Mouse (Mus musculus) neural tube, embryonic 11.5 days (tissue): ENCODE results near the gene Tcp11l1. TPM values are rescaled to one million over a fixed set of nuclear protein-coding genes. Genes with fewer than 3 reads are reported as not detected.

Source experiments
- ATAC-seq: fragments of 200-750 bp; cut with Nextera tagmentation; 2 replicates; pipeline ENCODE4 v1.8.0; 2017; ENCODE audit warnings: moderate number of reproducible peaks, mild to moderate bottlenecking, moderate TSS enrichment, moderate library complexity; ENCODE audit not compliant: insufficient read depth, low FRiP score, low TSS enrichment
- DNase-seq: peaks from one replicate; pipeline ENCODE4 v3.0.0-alpha.2; 2015; ENCODE audit warnings: low spot score
- H3K27ac ChIP-seq: fragments of 300-500 bp; sonication (generic); 2 replicates; pipeline ENCODE4 v1.5.1; 2014; ENCODE audit warnings: low read depth, mild to moderate bottlenecking, low read length
- H3K27me3 ChIP-seq: fragments of 300-500 bp; sonication (generic); 2 replicates; pipeline ENCODE4 v1.6.1; 2014; ENCODE audit warnings: mild to moderate bottlenecking, low read length, mixed read lengths; ENCODE audit not compliant: control insufficient read depth, insufficient read depth
- H3K36me3 ChIP-seq: fragments of 300-500 bp; sonication (generic); 2 replicates; pipeline ENCODE4 v1.6.1; 2014; ENCODE audit warnings: mild to moderate bottlenecking, low read length, moderate library complexity, mixed read lengths; ENCODE audit not compliant: control insufficient read depth, insufficient read depth
- H3K4me1 ChIP-seq: fragments of 300-500 bp; sonication (generic); 2 replicates; pipeline ENCODE4 v1.6.1; 2014; ENCODE audit warnings: low read length, mixed read lengths; ENCODE audit not compliant: control insufficient read depth, insufficient read depth
- H3K4me2 ChIP-seq: fragments of 300-500 bp; sonication (generic); 2 replicates; pipeline ENCODE4 v1.6.1; 2014; ENCODE audit warnings: low read depth, mild to moderate bottlenecking, moderate library complexity
- H3K4me3 ChIP-seq: fragments of 300-500 bp; sonication (generic); 2 replicates; pipeline ENCODE4 v1.5.1; 2014; ENCODE audit warnings: low read depth, low read length
- H3K9ac ChIP-seq: fragments of 300-500 bp; sonication (generic); 2 replicates; pipeline ENCODE4 v1.6.1; 2014; ENCODE audit warnings: mild to moderate bottlenecking, low read length
- H3K9me3 ChIP-seq: fragments of 300-500 bp; sonication (generic); 2 replicates; pipeline ENCODE4 v1.6.1; 2016; ENCODE audit warnings: low read length; ENCODE audit not compliant: control insufficient read depth
- WGBS: fragments of 180-500 bp; shearing (Covaris S2); extraction: QIAGEN DNeasy Blood & Tissue Kit; methylation state at CpG from one replicate; pipeline ENCODE4 v1.1.7; 2014; 5-methylcytosine and 5-hydroxymethylcytosine counted together
- polyA plus RNA-seq: library from polyadenylated mRNA; unstranded; fragments of >200 nt; fragmentation: Nextera tagmentation; extraction: Ambion mirVana; gene quantifications from 2 replicates; pipeline ENCODE4 v1.2.1, GENCODE M21; 2014

The Tcp11l1 gene
- polyA plus RNA-seq, 1 experiment from 2014 or later = 71.4 TPM

GRCm38 (mm10) chr2:104717827-104718226 is 5.9 kb upstream of the Tcp11l1 start:
- no peak overlapping the region for H3K4me3 ChIP-seq
- no peaks in the 10 kb centered on the region for H3K36me3 ChIP-seq
- DNase-seq (no peak), ATAC-seq (no peak)
- H3K27me3 ChIP-seq = no peaks in the 10 kb centered on the region
- H3K9me3 ChIP-seq = no peaks in the 10 kb centered on the region
- H3K4me1 ChIP-seq = no peaks in the 10 kb centered on the region
- H3K4me2 ChIP-seq = no peak overlapping the region
- no peak overlapping the region for H3K27ac ChIP-seq
- H3K9ac ChIP-seq = no peak overlapping the region
- WGBS = 91% methylated on average over 4 of the region's 4 CpGs

DNA sequence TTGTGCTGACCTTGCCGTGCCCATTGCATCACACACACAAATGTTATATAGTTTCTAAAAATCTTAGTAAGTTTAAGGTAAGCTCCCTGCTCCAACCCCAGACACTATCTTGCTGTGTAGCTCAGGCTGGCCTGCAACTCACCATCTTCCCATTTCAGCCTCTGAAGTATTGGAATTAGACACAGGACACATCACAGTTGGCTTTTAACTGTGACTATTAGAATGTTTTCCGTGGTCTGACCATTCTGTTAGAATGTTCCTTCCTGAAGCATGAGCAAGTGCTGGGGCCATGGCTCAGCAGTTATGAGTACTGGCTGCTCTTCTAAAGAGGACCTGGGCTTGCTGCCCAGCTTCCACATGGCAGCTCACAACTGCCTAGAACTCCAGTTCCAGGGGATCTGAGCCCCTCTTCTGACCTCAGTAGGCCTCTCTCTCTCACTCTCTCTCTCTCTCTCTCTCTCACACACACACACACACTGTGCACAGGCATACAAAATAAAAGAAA is 5.3 kb upstream of the Tcp11l1 start:
- 87% methylated on average over 2 of the region's 2 CpGs for WGBS
- Histone ChIP-seq H3K4me2 (no peak overlapping the region), H3K27me3 (no peaks in the 10 kb centered on the region), H3K36me3 (no peaks in the 10 kb centered on the region), H3K9me3 (no peaks in the 10 kb centered on the region), H3K27ac (no peak overlapping the region), H3K4me3 (no peak overlapping the region), H3K4me1 (no peaks in the 10 kb centered on the region), H3K9ac (no peak overlapping the region)
- no peak for DNase-seq
- no peak for ATAC-seq

DNA sequence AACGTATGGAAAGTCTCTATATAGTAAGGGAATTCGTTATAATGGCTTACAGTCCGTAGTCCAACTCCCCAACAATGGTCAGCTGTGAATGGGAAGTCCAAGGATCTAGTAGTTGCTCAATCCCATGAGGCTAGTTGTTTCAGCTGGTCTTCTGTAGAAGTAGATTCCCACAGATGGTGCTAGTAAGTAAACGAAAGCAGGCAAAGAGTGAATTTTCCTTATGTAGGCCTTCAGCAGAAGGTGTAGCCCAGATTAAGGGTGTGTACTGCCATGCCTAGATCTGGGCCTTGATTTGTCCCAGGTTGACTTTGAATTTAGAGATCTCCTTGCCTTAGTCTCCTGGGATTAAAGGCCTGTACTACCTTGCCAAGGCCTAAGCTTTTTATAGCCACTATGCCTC is 4.3 kb upstream of the Tcp11l1 start, which contains the start of gene Pin1rt1:
Gene Pin1rt1 (minus strand): TSS at position 101 of the 400 bp plus-strand sequence.
- no peak for ATAC-seq

DNA sequence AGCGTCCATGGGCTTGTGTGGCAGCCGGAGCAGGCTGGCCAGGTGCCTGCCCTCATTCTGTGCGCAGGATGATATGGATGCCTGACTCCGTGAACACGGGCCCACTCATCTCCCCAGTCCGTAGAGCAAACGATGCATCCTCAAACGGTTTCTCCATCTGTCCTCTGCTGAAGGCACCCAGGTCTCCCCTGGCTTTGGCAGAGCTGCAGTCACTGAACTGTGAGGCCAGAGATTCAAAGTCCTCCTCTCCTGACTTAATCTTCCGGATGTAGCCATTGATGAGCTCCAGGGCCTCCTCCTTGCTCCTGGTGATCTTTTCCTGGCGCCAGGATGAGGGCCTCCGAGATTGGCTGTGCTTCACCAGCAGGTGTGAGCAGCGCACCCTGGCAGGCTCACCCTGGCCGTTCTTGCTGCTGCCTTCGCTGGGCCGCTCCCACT is 2.3 kb upstream of the Tcp11l1 start:
- no peak overlapping the region for H3K4me2 ChIP-seq
- no peak overlapping the region for H3K9ac ChIP-seq
- peaks cover 8% of the 10 kb centered on the region for H3K4me1 ChIP-seq
- no peak overlapping the region for H3K27ac ChIP-seq
- ATAC-seq = no peak
- H3K9me3 ChIP-seq = no peaks in the 10 kb centered on the region
- H3K27me3 ChIP-seq = no peaks in the 10 kb centered on the region
- H3K36me3 ChIP-seq = no peaks in the 10 kb centered on the region
- no peak overlapping the region for H3K4me3 ChIP-seq
- WGBS = 36% methylated on average over 15 of the region's 15 CpGs
- DNase-seq = no peak

More for the DNA sequence above, 4.3 kb upstream of the Tcp11l1 start, which contains the start of gene Pin1rt1:
- H3K27ac ChIP-seq = no peak within 1 kb of the TSS
- H3K4me1 ChIP-seq = no peaks in the 10 kb centered on the region
- DNase-seq = no peak
- H3K27me3 ChIP-seq = no peaks in the 10 kb centered on the region
- no peaks in the 10 kb centered on the region for H3K9me3 ChIP-seq
- no peak within 1 kb of the TSS for H3K4me3 ChIP-seq
- 79% methylated on average over 4 of the region's 4 CpGs for WGBS
- no peak within 1 kb of the TSS for H3K4me2 ChIP-seq
- no peak within 1 kb of the TSS for H3K9ac ChIP-seq
- H3K36me3 ChIP-seq = no peaks in the 10 kb centered on the region

GRCm38 (mm10) chr2:104712486-104712809 is 479 bp upstream of the Tcp11l1 start:
- WGBS = 5% methylated on average over 7 of the region's 7 CpGs
- Histone ChIP-seq H3K9me3 (no peaks in the 10 kb centered on the region), H3K4me2 (peak overlapping the region; percentile 70), H3K4me3 (peak overlapping the region; percentile 73), H3K36me3 (no peaks in the 10 kb centered on the region), H3K9ac (peak overlapping the region; percentile 85), H3K27me3 (no peaks in the 10 kb centered on the region), H3K4me1 (peaks cover 8% of the 10 kb centered on the region), H3K27ac (peak overlapping the region; percentile 84)
- ATAC-seq (peak; percentile 36), DNase-seq (no peak)

DNA sequence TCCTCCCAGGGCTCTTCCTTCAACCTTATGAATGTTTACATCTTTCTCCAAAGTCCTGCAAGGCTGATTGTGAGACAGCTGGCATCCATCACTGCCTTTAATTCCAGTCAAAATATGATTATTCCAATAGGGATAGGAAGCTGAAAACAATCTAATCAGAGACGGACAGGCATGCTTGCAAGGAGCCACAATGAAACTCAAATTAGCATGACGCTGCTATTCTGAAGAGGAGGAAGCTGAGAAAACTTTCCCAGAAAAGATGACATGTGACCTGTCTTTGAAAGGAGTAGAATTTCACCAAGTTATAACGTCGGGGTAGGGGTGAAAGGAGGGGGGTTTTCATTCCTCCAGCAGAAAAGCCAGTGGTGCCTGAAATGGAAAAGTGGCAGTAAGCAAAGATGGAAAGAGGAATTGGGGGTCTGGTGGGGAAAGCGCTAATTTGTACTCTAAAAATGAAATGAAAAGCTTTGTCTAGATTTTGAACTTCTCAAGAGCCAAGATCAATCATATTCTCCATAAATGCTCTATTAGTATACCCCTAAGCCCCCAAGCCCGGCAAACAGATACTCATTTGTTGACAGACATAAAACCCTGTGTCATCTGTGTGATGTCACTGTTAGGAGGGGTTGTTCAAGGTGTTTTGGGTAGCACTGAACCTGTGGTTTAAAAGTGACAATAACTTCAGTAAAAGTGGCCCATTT is 1.1 kb downstream of the Tcp11l1 start:
- Histone ChIP-seq H3K4me2 (peak overlapping the region; percentile 70), H3K4me1 (peaks cover 8% of the 10 kb centered on the region), H3K36me3 (no peaks in the 10 kb centered on the region), H3K4me3 (peak overlapping the region; percentile 73), H3K27ac (no peak overlapping the region), H3K9ac (no peak overlapping the region; the same call in 1 of the 2 replicates), H3K27me3 (no peaks in the 10 kb centered on the region), H3K9me3 (no peaks in the 10 kb centered on the region)
- ATAC-seq (peak; percentile 5; the same call in 1 of the 2 replicates), DNase-seq (no peak)
- WGBS = 28% methylated on average over 6 of the region's 6 CpGs

DNA sequence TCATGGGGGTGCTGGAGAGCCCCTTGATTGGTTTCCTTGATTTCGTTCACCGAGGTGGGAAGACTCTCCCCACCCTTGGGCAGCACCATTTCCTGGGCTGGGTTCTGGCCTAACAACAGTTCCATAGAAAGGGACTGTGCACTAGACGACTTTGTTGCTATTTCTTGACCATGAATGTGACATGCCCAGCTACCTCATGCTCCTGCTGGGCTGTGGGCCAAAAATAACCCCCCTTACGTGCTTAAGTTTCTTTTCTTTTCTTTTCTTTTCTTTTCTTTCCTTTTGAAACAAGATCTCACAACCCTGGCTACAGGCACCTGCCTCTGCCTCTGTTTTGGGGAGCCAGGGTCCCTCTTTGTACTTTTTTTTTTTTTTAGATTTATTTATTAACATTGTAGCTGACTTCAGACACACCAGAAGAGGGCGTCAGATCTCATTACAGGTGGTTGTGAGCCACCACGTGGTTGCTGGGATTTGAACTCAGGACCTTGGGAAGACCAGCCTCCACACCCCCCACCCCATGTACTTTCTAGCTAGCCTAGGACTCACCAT is 2.1 kb downstream of the Tcp11l1 start:
- no peak for DNase-seq
- Histone ChIP-seq H3K27ac (no peak overlapping the region), H3K4me2 (no peak overlapping the region), H3K27me3 (no peaks in the 10 kb centered on the region), H3K36me3 (no peaks in the 10 kb centered on the region), H3K4me1 (peaks cover 8% of the 10 kb centered on the region), H3K4me3 (no peak overlapping the region), H3K9ac (no peak overlapping the region), H3K9me3 (no peaks in the 10 kb centered on the region)
- ATAC-seq = no peak
- 73% methylated on average over 6 of the region's 6 CpGs for WGBS

DNA sequence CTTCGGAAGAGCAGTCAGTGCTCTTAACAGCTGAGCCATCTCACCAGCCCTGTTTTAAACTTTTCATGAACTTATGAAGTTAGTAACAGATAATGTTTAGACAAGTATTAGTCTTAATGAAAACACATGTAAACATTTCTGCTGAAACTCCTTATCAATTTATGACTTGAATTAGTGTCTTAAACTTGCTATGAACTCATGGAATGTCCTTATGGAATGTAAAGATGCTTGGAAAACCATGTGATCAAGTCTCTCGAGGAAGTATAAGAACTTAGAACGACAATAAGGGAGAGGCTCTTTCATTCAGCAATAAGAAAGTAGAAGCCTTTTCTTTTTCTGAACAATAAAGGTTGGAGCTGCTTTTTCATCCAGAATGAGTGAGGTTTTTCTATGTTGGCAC is 7.6 kb downstream of the Tcp11l1 start:
- no peaks in the 10 kb centered on the region for H3K9me3 ChIP-seq
- H3K4me3 ChIP-seq = no peak overlapping the region
- no peaks in the 10 kb centered on the region for H3K27me3 ChIP-seq
- no peak overlapping the region for H3K9ac ChIP-seq
- H3K36me3 ChIP-seq = no peaks in the 10 kb centered on the region
- WGBS = 86% methylated on average over 3 of the region's 3 CpGs
- H3K4me1 ChIP-seq = no peaks in the 10 kb centered on the region
- no peak overlapping the region for H3K27ac ChIP-seq
- ATAC-seq = no peak
- no peak overlapping the region for H3K4me2 ChIP-seq
- DNase-seq = no peak

GRCm38 (mm10) chr2:104703158-104703557 is 8.8 kb downstream of the Tcp11l1 start:
- Histone ChIP-seq H3K4me2 (no peak overlapping the region), H3K27ac (no peak overlapping the region), H3K9me3 (no peaks in the 10 kb centered on the region), H3K27me3 (no peaks in the 10 kb centered on the region), H3K4me3 (no peak overlapping the region), H3K36me3 (no peaks in the 10 kb centered on the region), H3K9ac (no peak overlapping the region), H3K4me1 (no peaks in the 10 kb centered on the region)
- no peak for ATAC-seq
- 71% methylated on average over 3 of the region's 3 CpGs for WGBS
- no peak for DNase-seq
